ENCODE assay signal across 22 mouse cellular contexts in the genomic region with DNA sequence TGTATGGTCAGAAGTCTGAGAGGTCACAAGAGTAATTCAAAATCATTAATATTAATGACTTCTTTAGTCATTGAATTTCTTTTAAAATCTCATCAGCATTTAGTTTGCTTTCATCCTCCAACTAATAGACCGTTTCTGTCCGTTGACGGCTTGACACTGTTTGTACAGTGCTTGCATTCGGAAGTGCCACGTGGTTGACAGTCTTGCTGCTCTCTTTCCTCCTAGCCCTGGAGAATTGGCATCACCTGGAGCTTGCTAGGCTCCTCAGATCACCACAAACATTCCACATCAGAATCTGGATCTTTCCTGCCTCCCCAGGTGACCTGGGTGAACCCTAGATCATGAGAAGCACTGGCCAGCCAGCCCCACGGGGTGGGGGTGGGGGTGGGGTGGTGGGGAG.
DNase-seq lines count a peak whose midpoint lies in the region; ATAC-seq lines count a peak whose summit lies in the region.
"Had no signal": no experiment of that assay in that cellular context is flagged by ENCODE, and none has a peak within 500 bp of the region (broad histone marks: within the 10 kb centered on the region; RNA-seq: fewer than 3 reads in every experiment).

No protein-coding gene starts in this region.

- H3K27me3 ChIP-seq in hindbrain, embryonic 15.5 days = no peaks in the 10 kb centered on the region
- H3K27me3 ChIP-seq in hindbrain, embryonic 11.5 days (ENCODE audit: control insufficient read depth, insufficient read depth, low read length) = no peaks in the 10 kb centered on the region
- H3K27me3 ChIP-seq in limb, embryonic 11.5 days (ENCODE audit: control insufficient read depth, insufficient read depth, low read length) = no peaks in the 10 kb centered on the region
- no peaks in the 10 kb centered on the region for H3K27me3 ChIP-seq in limb, embryonic 10.5 days (ENCODE audit: low read depth, poor library complexity, severe bottlenecking)
- no peaks in the 10 kb centered on the region for H3K27me3 ChIP-seq in midbrain, embryonic 13.5 days
- H3K27me3 ChIP-seq in liver, embryonic 12.5 days (replicated peaks) = no peaks in the 10 kb centered on the region
- H3K27me3 ChIP-seq: embryonic facial prominence, embryonic 15.5 days; heart, embryonic 15.5 days had no signal

- H3K4me2 ChIP-seq in hindbrain, embryonic 15.5 days = peak overlapping the region; percentile 5; the same call in 1 of the 2 replicates
- H3K4me2 ChIP-seq in hindbrain, embryonic 11.5 days (replicated peaks; ENCODE audit: low read depth, low read length) = no peak overlapping the region
- H3K4me2 ChIP-seq in limb, embryonic 11.5 days (ENCODE audit: low read depth, severe bottlenecking) = no peak overlapping the region
- H3K4me2 ChIP-seq in midbrain, embryonic 13.5 days (replicated peaks) = peak overlapping the region; percentile 32; the same call in 1 of the 2 replicates
- H3K4me2 ChIP-seq in liver, embryonic 12.5 days = no peak overlapping the region
- H3K4me2 ChIP-seq: embryonic facial prominence, embryonic 15.5 days had no signal

- DNase-seq in hindbrain, embryonic 11.5 days (ENCODE audit: low spot score) = no peak
- DNase-seq in limb, embryonic 11.5 days (ENCODE audit: low spot score) = no peak
- no peak for DNase-seq in limb, embryonic 10.5 days (ENCODE audit: low spot score)
- DNase-seq in cerebellum, adult 11 months = no peak
- DNase-seq: adrenal gland, postnatal 10 days; cerebellum, postnatal 25 days; gastrocnemius, postnatal 14 days; heart, adult 18-20 months; heart, postnatal 4 days; layer of hippocampus, postnatal 36 days; liver; liver, postnatal 0 days; lung, postnatal 10 days; right cerebral cortex, postnatal 4 days had no signal

- H3K27ac ChIP-seq in hindbrain, embryonic 15.5 days (replicated peaks) = no peak overlapping the region
- H3K27ac ChIP-seq in hindbrain, embryonic 11.5 days (ENCODE audit: low read depth, low read length) = no peak overlapping the region
- no peak overlapping the region for H3K27ac ChIP-seq in limb, embryonic 11.5 days (replicated peaks; ENCODE audit: low read depth, low read length)
- H3K27ac ChIP-seq in limb, embryonic 10.5 days = no peak overlapping the region
- no peak overlapping the region for H3K27ac ChIP-seq in midbrain, embryonic 13.5 days
- no peak overlapping the region for H3K27ac ChIP-seq in liver, embryonic 12.5 days

- ATAC-seq in hindbrain, embryonic 15.5 days (ENCODE audit: low FRiP score, low read depth) = no peak
- no peak; the same call in 1 of the 2 replicates for ATAC-seq in hindbrain, embryonic 11.5 days (ENCODE audit: low FRiP score)
- 0 out of 2 replicates have a peak, but pooled peaks have one; percentile 22 for ATAC-seq in limb, embryonic 11.5 days (ENCODE audit: insufficient number of reproducible peaks, low FRiP score, low TSS enrichment, low read depth)
- ATAC-seq in midbrain, embryonic 13.5 days = peak; percentile 48; the same call in 1 of the 2 replicates
- no peak for ATAC-seq in liver, embryonic 12.5 days
- ATAC-seq: activated CD4-positive, CD25-positive, alpha-beta regulatory T cell, adult 4 months; intestine, postnatal 0 days; liver, postnatal 0 days; Patski had no signal

- 25% methylated on average over 6 of the region's 6 CpGs for WGBS in hindbrain, embryonic 15.5 days
- whole genome bisulfite sequencing in hindbrain, embryonic 11.5 days = 44% methylated on average over 6 of the region's 6 CpGs
- WGBS in limb, embryonic 11.5 days = 62% methylated on average over 6 of the region's 6 CpGs
- WGBS in limb, embryonic 10.5 days = 59% methylated on average over 6 of the region's 6 CpGs
- WGBS in midbrain, embryonic 13.5 days = 41% methylated on average over 6 of the region's 6 CpGs
- 55% methylated on average over 6 of the region's 6 CpGs for WGBS in liver, embryonic 12.5 days (ENCODE audit: insufficient replicate concordance)

- H3K4me1 ChIP-seq in hindbrain, embryonic 15.5 days (replicated peaks) = peaks cover 4% of the 10 kb centered on the region; the same call in 1 of the 2 replicates
- 0 out of 2 replicates have a peak, but pooled peaks cover 2% of the 10 kb centered on the region for H3K4me1 ChIP-seq in hindbrain, embryonic 11.5 days (replicated peaks; ENCODE audit: control insufficient read depth, insufficient read depth, low read length)
- 0 out of 2 replicates have a peak, but pooled peaks cover 2% of the 10 kb centered on the region for H3K4me1 ChIP-seq in limb, embryonic 11.5 days (ENCODE audit: control insufficient read depth, insufficient read depth, low read length)
- 0 out of 2 replicates have a peak, but pooled peaks cover 4% of the 10 kb centered on the region for H3K4me1 ChIP-seq in limb, embryonic 10.5 days
- peaks cover 24% of the 10 kb centered on the region for H3K4me1 ChIP-seq in midbrain, embryonic 13.5 days (replicated peaks)
- no peaks in the 10 kb centered on the region for H3K4me1 ChIP-seq in liver, embryonic 12.5 days
- H3K4me1 ChIP-seq: embryonic facial prominence, embryonic 15.5 days had no signal

- no peak overlapping the region for H3K4me3 ChIP-seq in hindbrain, embryonic 15.5 days
- H3K4me3 ChIP-seq in hindbrain, embryonic 11.5 days (ENCODE audit: low read depth, low read length) = no peak overlapping the region
- H3K4me3 ChIP-seq in limb, embryonic 11.5 days (ENCODE audit: low read depth, low read length) = no peak overlapping the region
- no peak overlapping the region for H3K4me3 ChIP-seq in limb, embryonic 10.5 days
- H3K4me3 ChIP-seq in midbrain, embryonic 13.5 days (replicated peaks) = no peak overlapping the region
- no peak overlapping the region for H3K4me3 ChIP-seq in liver, embryonic 12.5 days
- H3K4me3 ChIP-seq: embryonic facial prominence, embryonic 15.5 days had no signal

- no peaks in the 10 kb centered on the region for H3K9me3 ChIP-seq in hindbrain, embryonic 15.5 days
- H3K9me3 ChIP-seq in hindbrain, embryonic 11.5 days (ENCODE audit: control insufficient read depth, low read length) = no peaks in the 10 kb centered on the region
- H3K9me3 ChIP-seq in limb, embryonic 11.5 days (ENCODE audit: control insufficient read depth, low read length) = no peaks in the 10 kb centered on the region
- no peaks in the 10 kb centered on the region for H3K9me3 ChIP-seq in limb, embryonic 10.5 days (replicated peaks)
- H3K9me3 ChIP-seq in midbrain, embryonic 13.5 days = peaks cover 3% of the 10 kb centered on the region; the same call in 1 of the 2 replicates
- H3K9me3 ChIP-seq in liver, embryonic 12.5 days (replicated peaks) = no peaks in the 10 kb centered on the region
- H3K9me3 ChIP-seq: embryonic facial prominence, embryonic 15.5 days; heart, embryonic 15.5 days had no signal

- H3K9ac ChIP-seq in hindbrain, embryonic 15.5 days = no peak overlapping the region
- H3K9ac ChIP-seq in hindbrain, embryonic 11.5 days (ENCODE audit: low read depth, low read length) = no peak overlapping the region
- H3K9ac ChIP-seq in limb, embryonic 11.5 days (ENCODE audit: low read length) = no peak overlapping the region
- no peak overlapping the region for H3K9ac ChIP-seq in midbrain, embryonic 13.5 days (replicated peaks)
- no peak overlapping the region for H3K9ac ChIP-seq in liver, embryonic 12.5 days
- H3K9ac ChIP-seq: embryonic facial prominence, embryonic 15.5 days; heart, embryonic 15.5 days; liver, postnatal 0 days had no signal

- H3K36me3 ChIP-seq in hindbrain, embryonic 15.5 days = no peaks in the 10 kb centered on the region
- no peaks in the 10 kb centered on the region for H3K36me3 ChIP-seq in hindbrain, embryonic 11.5 days (ENCODE audit: control insufficient read depth, insufficient read depth, low read length)
- no peaks in the 10 kb centered on the region for H3K36me3 ChIP-seq in limb, embryonic 11.5 days (ENCODE audit: control insufficient read depth, insufficient read depth, low read length)
- H3K36me3 ChIP-seq in limb, embryonic 10.5 days = no peaks in the 10 kb centered on the region
- no peaks in the 10 kb centered on the region for H3K36me3 ChIP-seq in midbrain, embryonic 13.5 days
- H3K36me3 ChIP-seq in liver, embryonic 12.5 days = no peaks in the 10 kb centered on the region
- H3K36me3 ChIP-seq: embryonic facial prominence, embryonic 15.5 days; heart, embryonic 15.5 days had no signal

Comparison
In these comparisons a context has a peak if more than half of its experiments do, and no peak if none do; other contexts are left out.
1. H3K4me2 ChIP-seq: peak in hindbrain, embryonic 15.5 days (single experiment) and midbrain, embryonic 13.5 days (single experiment); none in hindbrain, embryonic 11.5 days (single experiment), limb, embryonic 11.5 days (single experiment) and liver, embryonic 12.5 days (single experiment).
2. ATAC-seq: peak in limb, embryonic 11.5 days (single experiment) and midbrain, embryonic 13.5 days (single experiment); none in hindbrain, embryonic 15.5 days (single experiment), hindbrain, embryonic 11.5 days (single experiment) and liver, embryonic 12.5 days (single experiment).